Mouse (Mus musculus) thymus, postnatal 0 days (tissue): ENCODE measurements at regions not wholly inside any gene's neighbourhood (a gene's known extent, or its start where the extent isn't known, plus 50 kb on each side); places are given as distances from the start of the nearest gene placed in this dataset.

Experiments
- DNase-seq: peaks from one replicate; pipeline ENCODE4 v3.0.0-alpha.2; 2015; ENCODE audit warnings: low spot score

- DNase-seq, result no peak
These were observed 379.3 kb downstream of the Gm10295 start for GRCm38 (mm10) chr7:70972023-70972400.

DNA sequence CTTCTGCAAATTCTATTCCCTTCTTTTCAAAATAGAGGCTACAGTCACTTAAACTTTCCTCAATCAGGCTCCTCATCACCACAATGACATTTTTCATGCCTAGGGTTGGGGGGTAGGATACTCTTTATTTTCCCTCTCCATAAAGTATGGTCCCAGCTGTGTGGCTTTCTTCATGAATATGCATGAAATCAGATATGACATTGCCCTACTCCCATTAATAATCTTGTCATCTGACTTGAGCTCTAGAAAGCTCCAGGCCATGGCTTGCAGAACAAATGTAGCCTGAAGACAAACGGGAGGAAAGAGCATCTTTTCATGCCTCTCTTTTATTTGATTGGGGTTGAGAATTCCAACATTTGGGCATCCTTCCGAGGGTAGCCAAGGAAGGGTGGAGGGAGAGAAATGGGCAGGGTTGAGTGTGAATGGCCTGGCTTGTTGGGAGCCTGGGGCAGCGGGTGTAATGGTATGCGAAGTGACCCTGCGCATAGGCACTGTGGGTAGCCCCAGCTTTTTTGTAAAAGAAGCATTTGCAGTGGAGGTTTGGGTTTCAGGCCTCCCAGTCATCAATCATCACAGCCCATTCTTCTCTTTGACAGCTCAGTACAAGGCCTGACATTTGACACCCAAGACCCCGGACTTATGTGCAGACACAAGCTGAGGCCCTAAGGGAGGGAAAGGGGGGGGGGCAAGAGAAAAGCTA lies 379.8 kb downstream of the Gm10295 start:
- no peak for DNase-seq

DNA sequence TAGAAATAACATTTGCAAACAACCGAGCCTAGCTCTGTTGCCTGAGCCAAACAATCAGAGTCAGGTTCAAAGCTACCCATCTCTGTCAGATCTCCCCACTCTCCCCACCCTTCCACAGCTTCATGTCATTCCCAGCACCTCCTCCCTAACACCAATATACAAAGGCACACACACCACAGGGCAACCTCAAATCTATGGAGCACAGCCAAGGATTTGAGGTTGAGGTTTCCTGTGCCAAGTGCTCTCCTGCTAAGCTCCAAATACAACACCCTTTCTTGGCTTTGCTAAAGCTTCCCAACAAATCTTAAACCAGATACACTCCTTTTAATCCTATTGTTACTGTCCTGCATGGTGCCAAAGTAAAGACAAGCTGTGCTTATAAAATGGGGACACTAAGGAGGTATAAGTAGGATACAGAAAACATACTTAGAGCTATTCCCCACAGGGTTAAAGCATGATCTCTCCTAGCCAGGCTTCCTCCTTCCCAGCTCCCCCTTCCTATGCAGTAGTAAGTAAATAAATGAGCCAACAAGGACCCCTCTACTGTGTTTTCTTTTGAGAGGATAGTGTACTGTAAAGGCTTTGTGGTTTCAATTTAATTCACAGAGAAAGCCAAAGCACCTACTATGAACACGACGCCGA lies 398.8 kb downstream of the Gm10295 start:
- DNase-seq, result no peak

DNA sequence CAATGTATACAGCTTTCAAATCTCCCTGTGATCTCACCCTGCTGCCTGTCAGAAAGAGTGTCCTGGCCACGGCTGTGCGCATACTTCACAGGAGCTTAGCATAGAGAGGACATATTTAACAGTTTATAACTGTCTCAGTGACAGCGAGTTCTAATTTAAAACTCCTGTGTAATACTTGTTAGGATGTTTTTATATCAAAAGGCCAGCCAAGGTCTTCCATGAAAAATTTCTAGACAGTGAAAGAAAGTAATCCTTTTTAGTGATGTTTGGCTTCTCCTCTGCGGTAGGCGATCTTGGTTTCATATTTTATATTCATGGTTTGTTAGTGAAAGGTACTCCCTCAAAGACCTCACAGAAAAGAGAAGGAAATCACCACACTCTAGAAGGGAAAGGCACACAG lies 403.0 kb downstream of the Gm10295 start:
- DNase-seq, result no peak

GRCm38 (mm10) chr7:70946260-70946659 lies 405.0 kb downstream of the Gm10295 start:
- no peak for DNase-seq

GRCm38 (mm10) chr7:70930911-70931310 lies 420.4 kb downstream of the Gm10295 start:
- no peak for DNase-seq

GRCm38 (mm10) chr7:70929935-70930334 lies 421.4 kb downstream of the Gm10295 start:
- DNase-seq, result no peak

DNA sequence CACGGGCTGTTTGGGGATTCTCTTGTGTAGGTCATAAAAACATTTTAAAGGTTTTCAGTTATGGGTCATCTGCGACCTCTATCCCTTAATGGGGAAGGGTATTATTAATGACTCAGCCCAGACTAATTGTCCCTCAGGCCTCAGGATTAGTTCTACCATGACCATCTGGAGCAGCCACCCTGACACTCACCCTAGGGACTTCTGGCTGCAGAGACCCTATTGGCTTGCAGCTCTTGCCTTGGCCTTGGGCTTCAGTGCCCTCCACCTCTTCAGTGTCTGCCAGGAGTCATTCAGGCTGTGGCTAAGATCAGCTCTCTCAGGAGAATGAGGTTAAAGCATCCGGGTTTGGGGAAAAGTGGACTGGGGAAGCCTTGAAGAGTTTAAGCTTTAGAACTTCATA lies 423.3 kb downstream of the Gm10295 start:
- DNase-seq, result no peak

DNA sequence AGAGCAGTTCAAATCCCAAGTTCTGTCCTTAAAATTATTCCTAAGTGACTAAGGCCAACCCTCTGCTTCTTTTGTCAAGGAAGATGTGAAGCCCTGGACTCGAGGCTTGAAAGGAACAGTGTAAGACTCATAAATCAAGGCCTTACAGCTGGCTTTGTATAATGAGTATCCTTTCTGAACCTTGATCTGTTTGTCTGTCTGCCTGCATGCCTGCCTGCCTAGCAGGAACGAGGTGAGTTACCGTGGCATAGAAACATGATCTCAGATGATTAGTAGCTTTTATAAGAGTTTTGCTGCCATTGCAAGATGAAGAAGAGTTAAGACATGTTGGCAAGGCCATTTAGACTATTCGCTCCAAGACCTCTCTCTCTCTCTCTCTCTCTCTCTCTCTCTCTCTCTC lies 434.3 kb downstream of the Gm10295 start:
- DNase-seq, result no peak

GRCm38 (mm10) chr7:70908921-70909320 lies 442.4 kb downstream of the Gm10295 start:
- DNase-seq, result no peak

- no peak for DNase-seq
These were observed 459.6 kb downstream of the Gm10295 start for GRCm38 (mm10) chr7:70891700-70892099.

- DNase-seq, result no peak
These were observed 470.8 kb downstream of the Gm10295 start for GRCm38 (mm10) chr7:70880496-70880895.

DNA sequence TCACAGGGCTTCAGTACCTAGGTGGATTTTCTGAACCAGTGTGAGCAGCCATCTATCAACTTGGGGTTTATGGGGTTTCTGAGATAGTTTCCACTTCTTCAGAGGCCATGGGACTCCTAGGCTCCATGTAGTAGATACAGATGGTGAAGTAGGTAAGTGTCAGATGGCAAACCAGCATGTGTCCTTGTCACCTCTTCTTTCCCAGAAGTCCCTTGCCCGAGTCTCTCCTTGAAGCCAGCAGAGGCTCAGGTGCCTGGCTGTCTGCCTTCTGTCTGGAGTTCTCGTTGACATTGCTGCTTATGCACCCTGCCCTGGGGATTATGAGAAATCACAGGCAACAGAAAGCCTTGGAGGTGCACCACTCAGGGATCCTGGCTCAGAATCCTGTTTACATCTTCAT lies 476.9 kb downstream of the Gm10295 start:
- DNase-seq, result no peak

DNA sequence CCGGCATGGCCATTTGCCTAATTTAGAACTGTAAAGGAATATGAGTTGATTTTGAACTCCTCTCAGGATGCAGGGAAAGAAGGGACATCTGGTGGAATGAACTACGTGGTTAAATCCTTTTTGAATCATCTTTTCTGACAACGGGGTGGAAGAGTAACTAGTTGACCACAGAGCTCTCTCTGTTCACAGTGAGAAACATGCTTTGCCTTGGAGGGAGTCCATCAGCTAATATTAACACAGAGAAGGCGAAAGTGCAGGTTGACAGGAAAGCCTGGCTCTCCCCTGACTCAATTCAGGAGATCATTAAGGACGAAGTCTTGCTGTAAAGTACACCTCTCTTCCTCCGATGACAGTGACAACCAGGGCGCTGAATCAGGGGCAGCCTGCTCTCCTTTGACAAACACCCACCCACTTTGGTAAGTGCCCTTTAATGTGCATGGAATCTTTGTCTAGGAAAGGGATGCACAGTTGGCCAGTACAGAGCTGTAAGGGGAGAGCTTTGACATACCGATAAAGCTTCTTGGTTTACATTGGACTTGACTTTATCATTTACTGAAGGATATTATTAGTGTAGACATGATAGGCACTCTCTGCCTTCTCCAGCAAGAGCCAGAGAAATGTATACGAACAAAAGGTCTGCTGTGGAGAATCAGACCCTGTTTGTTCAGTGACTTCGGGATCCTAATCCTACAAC lies 480.3 kb downstream of the Gm10295 start:
- DNase-seq, result no peak

GRCm38 (mm10) chr7:70869125-70869524 lies 482.2 kb downstream of the Gm10295 start:
- no peak for DNase-seq

- no peak for DNase-seq
These were observed 491.3 kb downstream of the Gm10295 start for GRCm38 (mm10) chr7:70859957-70860356.

- no peak for DNase-seq
These were observed 484.2 kb upstream of the Nr2f2 start for GRCm38 (mm10) chr7:70850726-70851125.

- no peak for DNase-seq
These were observed 481.7 kb upstream of the Nr2f2 start for GRCm38 (mm10) chr7:70848016-70848776.

GRCm38 (mm10) chr7:70847450-70847993 lies 481.0 kb upstream of the Nr2f2 start:
- no peak for DNase-seq

DNA sequence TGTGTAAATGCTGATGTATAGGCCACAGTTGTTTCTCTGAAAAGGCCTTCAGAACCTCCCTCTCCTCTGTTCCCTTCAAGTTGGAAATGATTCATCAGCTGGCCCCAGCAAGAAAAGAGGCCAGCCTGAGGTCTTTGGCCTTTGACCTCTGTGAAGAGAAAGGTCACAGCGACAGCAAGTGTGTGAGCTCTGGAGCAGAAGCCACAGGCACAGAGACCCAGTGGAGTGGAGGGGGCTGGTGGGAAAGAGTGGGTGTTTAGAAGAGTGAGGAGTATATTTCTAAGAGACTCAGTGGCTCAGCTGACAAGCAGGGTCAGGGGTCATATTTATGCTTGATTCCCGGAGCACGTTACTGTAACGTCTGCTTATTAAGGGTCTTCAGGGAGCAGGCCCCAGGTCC lies 479.5 kb upstream of the Nr2f2 start:
- DNase-seq, result no peak

DNA sequence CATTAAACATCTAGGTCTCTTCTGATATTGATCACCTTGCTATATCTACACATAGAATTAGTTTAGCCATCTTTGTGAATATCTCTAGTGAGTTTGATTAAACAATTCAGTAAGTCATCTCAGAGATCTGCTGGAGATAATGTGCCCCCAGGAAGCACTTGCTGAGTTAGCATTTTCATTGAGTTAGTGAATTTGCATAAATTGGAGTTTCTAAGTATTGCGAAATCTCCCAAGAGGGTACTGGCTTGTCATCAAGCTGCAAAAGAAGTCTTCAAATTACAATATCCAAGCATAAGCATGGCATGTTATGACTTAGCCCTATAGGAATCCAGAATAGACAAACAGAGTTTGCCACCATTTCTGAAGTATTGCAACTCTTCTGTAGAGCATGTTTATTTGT lies 473.6 kb upstream of the Nr2f2 start:
- DNase-seq, result no peak

DNA sequence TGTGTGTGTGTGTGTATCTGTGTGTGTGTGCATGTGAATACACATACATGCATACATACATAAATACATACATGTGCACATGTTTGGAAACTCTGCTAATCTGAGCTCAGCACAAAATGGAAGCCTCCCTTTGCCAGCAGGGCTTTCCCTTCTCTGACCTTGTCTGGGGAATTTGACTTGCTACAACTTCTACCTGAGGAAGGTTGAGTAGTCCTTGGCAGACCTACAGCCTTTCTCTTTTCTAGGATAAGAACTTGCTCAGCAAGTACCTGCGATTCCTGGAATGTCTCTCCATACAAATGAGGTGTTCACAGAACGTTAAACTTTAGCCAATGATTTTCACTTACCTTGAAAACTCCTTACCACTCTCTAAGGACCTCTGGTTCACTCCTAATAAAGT lies 472.7 kb upstream of the Nr2f2 start:
- no peak for DNase-seq
